Mouse (Mus musculus): ENCODE measurements around the gene Tuba1b. TPM values are rescaled to one million over a fixed set of nuclear protein-coding genes. Genes with fewer than 3 reads are reported as not detected.
"Not testable (repeated sequence)": the region's sequence is repeated elsewhere in the genome, so short reads cannot be mapped to it uniquely, and the experiment has no call there.

Tuba1b gene
- total RNA-seq, 2 experiments from 2014 or later = 64.0 to 93.6 TPM

- intact Hi-C loops (cut with DNase I; ENCODE audit: low total_unique reads) = no loop called here
These were observed 21.6 kb upstream of the Tuba1b start for GRCm38 (mm10) chr15:98956000-98956399.

GRCm38 (mm10) chr15:98955324-98955723 is 21.0 kb upstream of the Tuba1b start:
- intact Hi-C loops (cut with DNase I; ENCODE audit: low total_unique reads) = no loop called here
- DNase-seq = no peak

More at GRCm38 (mm10) chr15:98956000-98956399, 21.6 kb upstream of the Tuba1b start:
- DNase-seq = no peak

GRCm38 (mm10) chr15:98954425-98955253 is 20.3 kb upstream of the Tuba1b start:
- peak; percentile 17 for DNase-seq
- intact Hi-C loops (cut with DNase I; ENCODE audit: low total_unique reads) = no loop called here

- intact Hi-C loops (cut with DNase I; ENCODE audit: low total_unique reads) = no loop called here
These were observed 19.3 kb upstream of the Tuba1b start, which contains the start of the genes Gm49450 and Tuba1a for GRCm38 (mm10) chr15:98953401-98954356. TSS of gene Gm49450 (minus strand) at chr15:98953551. TSS of gene Tuba1a (minus strand) at chr15:98953703.

GRCm38 (mm10) chr15:98952751-98953400 is 18.5 kb upstream of the Tuba1b start:
- intact Hi-C loops (cut with DNase I; ENCODE audit: low total_unique reads) = no loop called here
- DNase-seq = peak; percentile 70

More at GRCm38 (mm10) chr15:98953401-98954356, 19.3 kb upstream of the Tuba1b start, which contains the start of the genes Gm49450 and Tuba1a:
- peak; percentile 90 for DNase-seq

GRCm38 (mm10) chr15:98952063-98952455 is 17.7 kb upstream of the Tuba1b start:
- intact Hi-C loops (cut with DNase I; ENCODE audit: low total_unique reads) = no loop called here
- no peak for DNase-seq

- intact Hi-C loops (cut with DNase I; ENCODE audit: low total_unique reads); DNase-seq: not testable (repeated sequence)
These were observed 17.0 kb upstream of the Tuba1b start for GRCm38 (mm10) chr15:98951122-98952062.

GRCm38 (mm10) chr15:98949607-98949892 is 15.2 kb upstream of the Tuba1b start:
- intact Hi-C loops (cut with DNase I; ENCODE audit: low total_unique reads) = no loop called here
- DNase-seq = no peak

- no peak for DNase-seq
- intact Hi-C loops (cut with DNase I; ENCODE audit: low total_unique reads) = no loop called here
These were observed 14.7 kb upstream of the Tuba1b start for GRCm38 (mm10) chr15:98948857-98949606.

- no peak for DNase-seq
- intact Hi-C loops (cut with DNase I; ENCODE audit: low total_unique reads) = no loop called here
These were observed 14.0 kb upstream of the Tuba1b start for GRCm38 (mm10) chr15:98948382-98948781.

GRCm38 (mm10) chr15:98947884-98948283 is 13.5 kb upstream of the Tuba1b start:
- no peak for DNase-seq

GRCm38 (mm10) chr15:98943133-98943532 is 8.8 kb upstream of the Tuba1b start:
- intact Hi-C loops (cut with DNase I; ENCODE audit: low total_unique reads) = loop anchor here (5.0 kb wide), 2 partner anchors 39 to 54 kb away; no protein-coding TSS in a partner anchor
- no peak for DNase-seq

More at GRCm38 (mm10) chr15:98947884-98948283, 13.5 kb upstream of the Tuba1b start:
- intact Hi-C loops (cut with DNase I; ENCODE audit: low total_unique reads) = no loop called here

- intact Hi-C loops (cut with DNase I; ENCODE audit: low total_unique reads) = loop anchor here (5.0 kb wide), 2 partner anchors 40 to 55 kb away; no protein-coding TSS in a partner anchor
- no peak for DNase-seq
These were observed 7.7 kb upstream of the Tuba1b start for GRCm38 (mm10) chr15:98942081-98942480.

GRCm38 (mm10) chr15:98941539-98941938 is 7.2 kb upstream of the Tuba1b start:
- DNase-seq = no peak
- intact Hi-C loops (cut with DNase I; ENCODE audit: low total_unique reads) = loop anchor here (5.0 kb wide), 2 partner anchors 41 to 56 kb away; no protein-coding TSS in a partner anchor

- DNase-seq = no peak
- intact Hi-C loops (cut with DNase I; ENCODE audit: low total_unique reads) = loop anchor here (5.0 kb wide), 2 partner anchors 41 to 56 kb away; no protein-coding TSS in a partner anchor
These were observed 6.5 kb upstream of the Tuba1b start for GRCm38 (mm10) chr15:98940816-98941215.

GRCm38 (mm10) chr15:98933833-98934216 is 540 bp downstream of the Tuba1b start:
- intact Hi-C loops (cut with DNase I; ENCODE audit: low total_unique reads) = no loop called here
- peak; percentile 96 for DNase-seq

- intact Hi-C loops (cut with DNase I; ENCODE audit: low total_unique reads); DNase-seq: not testable (repeated sequence)
These were observed 1.2 kb downstream of the Tuba1b start for GRCm38 (mm10) chr15:98933004-98933671.
